Mouse (Mus musculus): ENCODE measurements around the gene Ctnnb1. TPM values are rescaled to one million over a fixed set of nuclear protein-coding genes. Genes with fewer than 3 reads are reported as not detected.

Gene Ctnnb1
- polyA plus RNA-seq, 1 experiment from 2014 or later, result 758 TPM

DNA sequence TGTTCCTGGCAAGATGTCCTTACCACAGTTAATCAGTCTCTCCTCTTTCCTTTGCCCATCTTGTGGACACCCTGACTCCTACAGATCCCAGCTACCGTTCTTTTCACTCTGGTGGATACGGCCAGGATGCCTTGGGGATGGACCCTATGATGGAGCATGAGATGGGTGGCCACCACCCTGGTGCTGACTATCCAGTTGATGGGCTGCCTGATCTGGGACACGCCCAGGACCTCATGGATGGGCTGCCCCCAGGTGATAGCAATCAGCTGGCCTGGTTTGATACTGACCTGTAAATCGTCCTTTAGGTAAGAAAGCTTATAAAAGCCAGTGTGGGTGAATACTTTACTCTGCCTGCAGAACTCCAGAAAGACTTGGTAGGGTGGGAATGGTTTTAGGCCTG lies 30.2 kb downstream of the Ctnnb1 start:
- Histone ChIP-seq H3K36me3 (ENCODE audit: control insufficient read depth, insufficient read depth, low read length) (peaks cover 96% of the 10 kb centered on the region), H3K9me3 (ENCODE audit: control insufficient read depth, low read depth, low read length) (no peaks in the 10 kb centered on the region), H3K4me2 (replicated peaks; ENCODE audit: low read depth, low read length) (no peak overlapping the region), H3K27ac (ENCODE audit: low read length) (no peak overlapping the region), H3K9ac (replicated peaks; ENCODE audit: low read depth, low read length) (no peak overlapping the region), H3K4me3 (ENCODE audit: low read depth, low read length) (no peak overlapping the region), H3K4me1 (ENCODE audit: control insufficient read depth, insufficient read depth, low read length) (no peaks in the 10 kb centered on the region), H3K27me3 (ENCODE audit: control insufficient read depth, insufficient read depth, low read length) (no peaks in the 10 kb centered on the region)
- ATAC-seq (ENCODE audit: insufficient number of reproducible peaks, insufficient read depth, low FRiP score, low read depth), result no peak
- 79% methylated on average over 4 of the region's 4 CpGs for WGBS

DNA sequence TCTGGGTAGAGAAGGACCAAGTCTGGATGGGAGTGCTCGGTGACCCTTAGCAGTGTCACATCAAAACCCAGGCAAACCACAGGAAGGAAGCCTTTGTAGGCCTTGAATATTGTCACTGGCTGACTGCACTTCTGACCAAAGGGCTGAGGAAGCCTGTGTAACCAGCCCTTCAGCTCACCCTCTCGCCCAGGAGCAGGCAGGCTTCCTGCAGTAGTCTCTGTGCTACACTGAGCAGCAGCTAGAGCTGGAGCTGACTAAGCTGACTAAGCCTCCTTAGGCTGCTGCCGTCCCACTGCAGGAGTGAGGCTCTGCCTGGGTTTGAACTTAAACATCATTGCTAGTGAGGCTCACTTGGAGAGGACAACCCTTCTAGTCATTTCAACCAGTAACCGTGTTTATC lies 31.6 kb downstream of the Ctnnb1 start:
- Histone ChIP-seq H3K9me3 (ENCODE audit: control insufficient read depth, low read depth, low read length) (no peaks in the 10 kb centered on the region), H3K4me2 (replicated peaks; ENCODE audit: low read depth, low read length) (no peak overlapping the region), H3K27me3 (ENCODE audit: control insufficient read depth, insufficient read depth, low read length) (no peaks in the 10 kb centered on the region), H3K27ac (ENCODE audit: low read length) (no peak overlapping the region), H3K4me1 (ENCODE audit: control insufficient read depth, insufficient read depth, low read length) (no peaks in the 10 kb centered on the region), H3K36me3 (ENCODE audit: control insufficient read depth, insufficient read depth, low read length) (peaks cover 93% of the 10 kb centered on the region), H3K9ac (replicated peaks; ENCODE audit: low read depth, low read length) (no peak overlapping the region), H3K4me3 (ENCODE audit: low read depth, low read length) (no peak overlapping the region)
- no peak for ATAC-seq (ENCODE audit: insufficient number of reproducible peaks, insufficient read depth, low FRiP score, low read depth)
- WGBS, result 68% methylated on average over 4 of the region's 4 CpGs

- H3K4me2 ChIP-seq (replicated peaks; ENCODE audit: low read depth, low read length), result no peak overlapping the region
- no peak overlapping the region for H3K4me3 ChIP-seq (ENCODE audit: low read depth, low read length)
- no peak overlapping the region for H3K9ac ChIP-seq (replicated peaks; ENCODE audit: low read depth, low read length)
- no peak overlapping the region for H3K27ac ChIP-seq (ENCODE audit: low read length)
- ATAC-seq (ENCODE audit: insufficient number of reproducible peaks, insufficient read depth, low FRiP score, low read depth), result no peak
- peaks cover 91% of the 10 kb centered on the region for H3K36me3 ChIP-seq (ENCODE audit: control insufficient read depth, insufficient read depth, low read length)
- H3K4me1 ChIP-seq (ENCODE audit: control insufficient read depth, insufficient read depth, low read length), result no peaks in the 10 kb centered on the region
- WGBS, result 60% methylated on average over 3 of the region's 3 CpGs
- H3K27me3 ChIP-seq (ENCODE audit: control insufficient read depth, insufficient read depth, low read length), result no peaks in the 10 kb centered on the region
- H3K9me3 ChIP-seq (ENCODE audit: control insufficient read depth, low read depth, low read length), result no peaks in the 10 kb centered on the region
Observed at GRCm38 (mm10) chr9:120961466-120961865, 32.5 kb downstream of the Ctnnb1 start.

- Histone ChIP-seq H3K9me3 (ENCODE audit: control insufficient read depth, low read depth, low read length) (no peaks in the 10 kb centered on the region), H3K4me1 (ENCODE audit: control insufficient read depth, insufficient read depth, low read length) (no peaks in the 10 kb centered on the region), H3K36me3 (ENCODE audit: control insufficient read depth, insufficient read depth, low read length) (peaks cover 89% of the 10 kb centered on the region), H3K27me3 (ENCODE audit: control insufficient read depth, insufficient read depth, low read length) (no peaks in the 10 kb centered on the region), H3K4me2 (replicated peaks; ENCODE audit: low read depth, low read length) (no peak overlapping the region), H3K4me3 (ENCODE audit: low read depth, low read length) (no peak overlapping the region), H3K27ac (ENCODE audit: low read length) (no peak overlapping the region), H3K9ac (replicated peaks; ENCODE audit: low read depth, low read length) (no peak overlapping the region)
- ATAC-seq (ENCODE audit: insufficient number of reproducible peaks, insufficient read depth, low FRiP score, low read depth), result no peak
- 83% methylated on average over 3 of the region's 3 CpGs for WGBS
Observed at GRCm38 (mm10) chr9:120961969-120962700, 33.1 kb downstream of the Ctnnb1 start.

GRCm38 (mm10) chr9:120963104-120963503 lies 34.1 kb downstream of the Ctnnb1 start:
- Histone ChIP-seq H3K4me2 (replicated peaks; ENCODE audit: low read depth, low read length) (no peak overlapping the region), H3K4me3 (ENCODE audit: low read depth, low read length) (no peak overlapping the region), H3K9ac (replicated peaks; ENCODE audit: low read depth, low read length) (no peak overlapping the region), H3K4me1 (ENCODE audit: control insufficient read depth, insufficient read depth, low read length) (no peaks in the 10 kb centered on the region), H3K36me3 (ENCODE audit: control insufficient read depth, insufficient read depth, low read length) (peaks cover 82% of the 10 kb centered on the region), H3K9me3 (ENCODE audit: control insufficient read depth, low read depth, low read length) (no peaks in the 10 kb centered on the region), H3K27ac (ENCODE audit: low read length) (0 out of 2 replicates have a peak overlapping the region, but pooled peaks have one; percentile 2), H3K27me3 (ENCODE audit: control insufficient read depth, insufficient read depth, low read length) (no peaks in the 10 kb centered on the region)
- no peak for ATAC-seq (ENCODE audit: insufficient number of reproducible peaks, insufficient read depth, low FRiP score, low read depth)
- 78% methylated on average over 4 of the region's 4 CpGs for WGBS

DNA sequence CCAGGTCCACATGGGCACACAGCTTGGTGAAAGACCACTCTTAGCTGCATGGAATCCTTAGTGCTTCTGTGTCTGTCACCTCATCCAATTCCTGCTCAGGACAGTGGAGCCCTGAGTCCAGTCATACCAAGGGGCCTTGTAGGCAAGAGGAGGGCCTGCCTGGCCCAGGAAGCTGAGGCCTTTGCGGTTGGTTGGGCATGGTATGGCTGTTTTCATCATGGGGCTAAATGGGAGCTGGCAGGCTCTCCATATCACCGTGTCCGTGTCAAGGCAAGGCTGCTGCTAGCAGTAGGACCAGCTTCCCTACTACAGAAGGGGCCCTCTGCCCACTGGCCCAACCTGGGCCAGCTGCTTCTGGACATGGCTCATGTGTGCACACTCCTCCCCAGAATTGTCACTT lies 34.7 kb downstream of the Ctnnb1 start:
- Histone ChIP-seq H3K27ac (ENCODE audit: low read length) (0 out of 2 replicates have a peak overlapping the region, but pooled peaks have one; percentile 2), H3K27me3 (ENCODE audit: control insufficient read depth, insufficient read depth, low read length) (no peaks in the 10 kb centered on the region), H3K9ac (replicated peaks; ENCODE audit: low read depth, low read length) (no peak overlapping the region), H3K9me3 (ENCODE audit: control insufficient read depth, low read depth, low read length) (no peaks in the 10 kb centered on the region), H3K4me3 (ENCODE audit: low read depth, low read length) (no peak overlapping the region), H3K4me1 (ENCODE audit: control insufficient read depth, insufficient read depth, low read length) (no peaks in the 10 kb centered on the region), H3K36me3 (ENCODE audit: control insufficient read depth, insufficient read depth, low read length) (peaks cover 77% of the 10 kb centered on the region), H3K4me2 (replicated peaks; ENCODE audit: low read depth, low read length) (no peak overlapping the region)
- WGBS, result 88% methylated on average over 3 of the region's 3 CpGs
- ATAC-seq (ENCODE audit: insufficient number of reproducible peaks, insufficient read depth, low FRiP score, low read depth), result no peak

GRCm38 (mm10) chr9:120964224-120964623 lies 35.2 kb downstream of the Ctnnb1 start:
- no peak overlapping the region for H3K4me3 ChIP-seq (ENCODE audit: low read depth, low read length)
- H3K9ac ChIP-seq (replicated peaks; ENCODE audit: low read depth, low read length), result no peak overlapping the region
- no peak for ATAC-seq (ENCODE audit: insufficient number of reproducible peaks, insufficient read depth, low FRiP score, low read depth)
- H3K27me3 ChIP-seq (ENCODE audit: control insufficient read depth, insufficient read depth, low read length), result no peaks in the 10 kb centered on the region
- no peaks in the 10 kb centered on the region for H3K4me1 ChIP-seq (ENCODE audit: control insufficient read depth, insufficient read depth, low read length)
- H3K36me3 ChIP-seq (ENCODE audit: control insufficient read depth, insufficient read depth, low read length), result peaks cover 77% of the 10 kb centered on the region
- H3K27ac ChIP-seq (ENCODE audit: low read length), result no peak overlapping the region
- H3K9me3 ChIP-seq (ENCODE audit: control insufficient read depth, low read depth, low read length), result no peaks in the 10 kb centered on the region
- WGBS, result 76% methylated on average over 5 of the region's 5 CpGs
- no peak overlapping the region for H3K4me2 ChIP-seq (replicated peaks; ENCODE audit: low read depth, low read length)

GRCm38 (mm10) chr9:120965007-120965406 lies 36.0 kb downstream of the Ctnnb1 start:
- no peak for ATAC-seq (ENCODE audit: insufficient number of reproducible peaks, insufficient read depth, low FRiP score, low read depth)
- H3K9ac ChIP-seq (replicated peaks; ENCODE audit: low read depth, low read length), result no peak overlapping the region
- no peak overlapping the region for H3K4me2 ChIP-seq (replicated peaks; ENCODE audit: low read depth, low read length)
- H3K36me3 ChIP-seq (ENCODE audit: control insufficient read depth, insufficient read depth, low read length), result peaks cover 71% of the 10 kb centered on the region
- H3K9me3 ChIP-seq (ENCODE audit: control insufficient read depth, low read depth, low read length), result no peaks in the 10 kb centered on the region
- H3K4me1 ChIP-seq (ENCODE audit: control insufficient read depth, insufficient read depth, low read length), result no peaks in the 10 kb centered on the region
- WGBS, result 83% methylated on average over 10 of the region's 10 CpGs
- no peak overlapping the region for H3K27ac ChIP-seq (ENCODE audit: low read length)
- no peaks in the 10 kb centered on the region for H3K27me3 ChIP-seq (ENCODE audit: control insufficient read depth, insufficient read depth, low read length)
- no peak overlapping the region for H3K4me3 ChIP-seq (ENCODE audit: low read depth, low read length)

Data from stomach, embryonic 14.5 days (tissue).